Mouse (Mus musculus): ENCODE measurements around the gene Vmn1r220.
"Not testable (repeated sequence)": the region's sequence is repeated elsewhere in the genome, so short reads cannot be mapped to it uniquely, and the experiment has no call there.

The Vmn1r220 gene

GRCm38 (mm10) chr13:23187875-23188274, at the start of gene Vmn1r220:
TSS of gene Vmn1r220 (minus strand) at chr13:23187975.
- no peak for DNase-seq (ENCODE audit: low spot score in 2 of 2)

GRCm38 (mm10) chr13:23235847-23236246, 48.1 kb upstream of the Vmn1r220 start, which contains the start of gene Vmn1r222:
TSS of gene Vmn1r222 (minus strand) at chr13:23235947.
- DNase-seq (ENCODE audit: low spot score in 2 of 2) = not testable (repeated sequence)

GRCm38 (mm10) chr13:23213827-23214226, 26.1 kb upstream of the Vmn1r220 start, which contains the start of gene Vmn1r221:
TSS of gene Vmn1r221 (plus strand) at chr13:23214127.
- DNase-seq (ENCODE audit: low spot score in 2 of 2) = not testable (repeated sequence)

GRCm38 (mm10) chr13:23203885-23204284, 16.1 kb upstream of the Vmn1r220 start:
- not testable (repeated sequence) for DNase-seq (ENCODE audit: low spot score in 2 of 2)

GRCm38 (mm10) chr13:23166471-23166870, 21.3 kb downstream of the Vmn1r220 start:
- not testable (repeated sequence) for DNase-seq (ENCODE audit: low spot score in 2 of 2)

- no peak for DNase-seq (ENCODE audit: low spot score in 2 of 2)
These were observed 28.8 kb downstream of the Vmn1r220 start, which contains the start of gene Vmn1r219 for GRCm38 (mm10) chr13:23159012-23159411. TSS of gene Vmn1r219 (plus strand) at chr13:23159312.

GRCm38 (mm10) chr13:23157848-23158247, 29.9 kb downstream of the Vmn1r220 start:
- no peak for DNase-seq (ENCODE audit: low spot score in 2 of 2)

- DNase-seq (ENCODE audit: low spot score in 2 of 2) = no peak
These were observed 48.9 kb downstream of the Vmn1r220 start for GRCm38 (mm10) chr13:23138880-23139279.

GRCm38 (mm10) chr13:23133501-23133900, 54.3 kb downstream of the Vmn1r220 start:
- no peak for DNase-seq (ENCODE audit: low spot score in 2 of 2)

GRCm38 (mm10) chr13:23133099-23133498, 54.7 kb downstream of the Vmn1r220 start, which contains the start of gene Vmn1r218:
TSS of gene Vmn1r218 (plus strand) at chr13:23133155.
- DNase-seq (ENCODE audit: low spot score in 2 of 2) = no peak

Measured in natural killer cell, adult 2 months (primary cell).